14 mouse cellular contexts compared by ENCODE assay signal in the genomic region with DNA sequence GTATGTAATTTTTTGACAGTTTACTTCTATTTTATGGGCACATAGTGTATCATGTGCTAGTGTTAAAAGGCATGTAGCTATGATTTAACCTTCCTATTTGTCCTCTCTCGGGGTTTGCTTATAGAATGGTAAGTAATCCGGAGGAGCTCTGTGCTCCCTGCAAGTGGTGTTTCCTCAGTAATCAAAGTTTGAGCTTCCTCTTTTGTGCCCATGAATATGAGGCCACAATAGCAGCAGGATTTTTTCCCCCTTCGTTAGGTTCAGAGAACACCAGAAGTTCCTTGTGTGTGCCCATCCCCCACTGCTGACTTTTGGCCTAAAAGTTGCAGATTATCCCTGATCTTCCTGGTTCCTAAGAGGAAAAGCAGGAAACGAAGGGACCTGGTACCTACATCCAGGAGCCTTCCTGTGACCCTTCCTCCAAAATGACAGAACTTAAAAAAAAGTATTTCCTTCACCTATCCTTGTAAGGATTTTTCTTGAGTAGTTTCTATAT.
"Had no signal": no experiment of that assay in that cellular context is flagged by ENCODE, and none has a peak within 500 bp of the region (broad histone marks: within the 10 kb centered on the region; RNA-seq: fewer than 3 reads in every experiment).

No protein-coding gene starts in this region.

- H3K27ac ChIP-seq: left cerebral cortex, adult 2 months; limb, embryonic 10.5 days; liver, embryonic 15.5 days; midbrain, embryonic 10.5 days; neural tube, embryonic 15.5 days; stomach, embryonic 15.5 days had no signal

- H3K36me3 ChIP-seq: limb, embryonic 10.5 days; liver, embryonic 15.5 days; midbrain, embryonic 10.5 days; neural tube, embryonic 15.5 days; stomach, embryonic 15.5 days had no signal

- H3K9ac ChIP-seq: liver, embryonic 15.5 days; neural tube, embryonic 15.5 days; stomach, embryonic 15.5 days had no signal

- DNase-seq: kidney, adult 9 months; lung, adult 2 months; midbrain, embryonic 14.5 days; thymus, postnatal 36 days had no signal

- ATAC-seq: intestine, embryonic 16.5 days; lung, postnatal 0 days had no signal

- H3K27me3 ChIP-seq: liver, embryonic 15.5 days; neural tube, embryonic 15.5 days; stomach, embryonic 15.5 days had no signal

- H3K9me3 ChIP-seq: limb, embryonic 10.5 days; liver, embryonic 15.5 days; midbrain, embryonic 10.5 days; neural tube, embryonic 15.5 days; stomach, embryonic 15.5 days had no signal

- H3K4me2 ChIP-seq: liver, embryonic 11.5 days; liver, embryonic 15.5 days; neural tube, embryonic 15.5 days; stomach, embryonic 15.5 days had no signal

- H3K4me1 ChIP-seq: limb, embryonic 10.5 days; midbrain, embryonic 10.5 days; neural tube, embryonic 15.5 days; stomach, embryonic 15.5 days had no signal

- H3K4me3 ChIP-seq: left cerebral cortex, adult 2 months; limb, embryonic 10.5 days; liver, embryonic 15.5 days; midbrain, embryonic 10.5 days; myocyte; neural tube, embryonic 15.5 days; stomach, embryonic 15.5 days had no signal
